Mouse (Mus musculus): Measurements from ENCODE around the gene Uqcrh.

Gene Uqcrh

DNA sequence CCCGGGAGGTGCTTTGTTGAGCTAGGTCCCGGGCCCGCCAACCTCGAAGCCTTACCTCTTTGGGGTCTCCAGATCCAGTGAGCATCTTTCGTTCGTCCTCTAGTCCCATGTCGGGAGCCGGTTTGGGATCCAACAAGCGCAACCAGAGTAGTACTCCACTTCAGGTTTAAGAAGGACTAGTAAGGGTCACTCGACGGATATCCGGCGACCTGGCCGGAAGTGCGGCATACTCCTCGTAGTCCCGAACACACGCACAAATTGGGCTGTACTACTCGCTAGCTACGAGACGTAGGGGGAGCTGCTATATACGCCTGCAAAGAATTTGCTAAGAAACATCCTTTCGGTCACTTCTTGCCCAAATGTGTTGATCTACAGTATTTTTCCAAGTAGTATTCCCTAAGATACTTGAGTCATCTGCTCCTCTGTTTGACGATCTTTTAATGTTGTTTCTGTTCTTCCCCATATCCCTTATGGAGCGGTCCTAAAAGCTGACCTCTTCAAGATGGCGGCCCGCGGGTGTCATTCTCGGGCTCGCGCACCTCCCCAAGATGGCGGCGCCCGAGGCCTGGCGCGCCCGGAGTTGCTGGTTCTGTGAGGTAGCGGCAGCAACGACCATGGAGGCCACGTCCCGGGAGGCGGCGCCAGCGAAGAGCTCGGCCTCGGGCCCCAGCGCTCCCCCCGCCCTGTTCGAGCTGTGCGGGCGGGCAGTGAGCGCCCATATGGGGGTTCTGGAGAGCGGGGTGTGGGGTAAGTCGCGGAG lies at the start of gene Uqcrh, which contains the start of gene Lrrc41:
Gene Uqcrh, minus strand, starts transcription at position 211 of the 760 bp plus-strand sequence.
Gene Lrrc41, plus strand, starts transcription at position 409 of the 760 bp plus-strand sequence.
- DNase-seq (ENCODE audit: low spot score): peak; percentile 88

GRCm38 (mm10) chr4:116123602-116124519 lies 49.0 kb upstream of the Uqcrh start, which contains the start of the genes Rad54l and Pomgnt1:
Gene Rad54l (minus strand): TSS chr4:116123690.
Gene Pomgnt1 (plus strand): TSS chr4:116123840.
- DNase-seq (ENCODE audit: low spot score): peak; percentile 69

DNA sequence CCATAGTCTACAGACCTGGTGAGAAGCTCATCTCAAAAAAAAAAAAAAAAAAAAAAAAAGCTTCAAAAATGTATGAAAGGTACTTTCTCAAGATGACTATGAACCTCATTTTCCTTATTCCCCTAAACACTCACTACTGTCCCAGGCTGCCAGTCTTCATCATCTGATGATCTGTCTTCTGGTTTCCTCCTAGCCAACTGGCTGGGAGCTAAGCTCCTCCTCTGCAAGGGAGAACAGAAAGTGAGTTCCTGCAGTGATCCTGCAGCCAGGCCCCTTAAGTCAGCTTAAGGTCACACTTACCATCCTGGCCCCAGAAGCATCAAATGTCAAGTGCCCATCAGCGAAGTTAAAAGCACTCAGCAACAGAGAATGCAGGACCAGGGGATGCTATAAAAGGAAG lies 47.9 kb upstream of the Uqcrh start:
- no peak for DNase-seq (ENCODE audit: low spot score)

DNA sequence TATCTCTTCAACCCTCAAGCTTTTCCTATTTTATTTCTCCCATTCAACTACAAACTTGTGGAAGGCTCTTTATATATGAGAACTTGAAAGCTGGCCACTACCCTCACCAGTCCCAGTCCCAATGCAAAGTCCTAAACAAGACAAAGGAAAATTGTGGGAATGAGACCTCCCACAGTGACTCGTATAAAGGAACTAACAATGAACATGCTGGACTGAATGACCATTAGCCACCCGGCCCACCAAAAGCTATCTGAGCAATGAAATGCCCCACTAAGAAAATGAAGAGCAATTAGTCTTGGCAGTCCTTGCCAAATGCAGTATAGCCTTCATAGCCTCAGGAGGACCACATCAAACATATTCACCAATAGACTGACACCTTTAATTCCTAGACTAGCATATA lies 36.6 kb upstream of the Uqcrh start:
- DNase-seq (ENCODE audit: low spot score): no peak

- DNase-seq (ENCODE audit: low spot score): no peak
Observed at GRCm38 (mm10) chr4:116110695-116111094, 35.8 kb upstream of the Uqcrh start.

DNA sequence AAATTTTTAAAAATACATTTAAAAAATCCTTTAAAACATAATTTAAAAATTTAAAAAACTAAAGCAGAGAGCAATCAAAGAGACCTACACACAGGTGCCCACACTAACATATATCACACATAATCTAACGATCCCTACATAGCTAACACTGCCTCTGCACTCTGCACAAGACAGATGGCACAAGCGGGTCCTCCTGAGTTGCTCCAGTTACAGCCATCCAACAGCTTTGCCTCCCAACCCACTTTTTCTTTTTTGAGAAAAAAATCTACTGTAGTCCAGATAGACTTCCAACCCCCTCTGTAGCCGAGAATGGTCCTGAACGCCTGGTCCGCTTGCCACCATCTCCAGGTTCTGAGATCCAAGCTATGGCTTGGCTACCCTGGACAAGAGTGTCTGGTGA lies 30.4 kb upstream of the Uqcrh start:
- no peak for DNase-seq (ENCODE audit: low spot score)

- DNase-seq (ENCODE audit: low spot score): no peak
Observed at GRCm38 (mm10) chr4:116100959-116101358, 26.1 kb upstream of the Uqcrh start.

DNA sequence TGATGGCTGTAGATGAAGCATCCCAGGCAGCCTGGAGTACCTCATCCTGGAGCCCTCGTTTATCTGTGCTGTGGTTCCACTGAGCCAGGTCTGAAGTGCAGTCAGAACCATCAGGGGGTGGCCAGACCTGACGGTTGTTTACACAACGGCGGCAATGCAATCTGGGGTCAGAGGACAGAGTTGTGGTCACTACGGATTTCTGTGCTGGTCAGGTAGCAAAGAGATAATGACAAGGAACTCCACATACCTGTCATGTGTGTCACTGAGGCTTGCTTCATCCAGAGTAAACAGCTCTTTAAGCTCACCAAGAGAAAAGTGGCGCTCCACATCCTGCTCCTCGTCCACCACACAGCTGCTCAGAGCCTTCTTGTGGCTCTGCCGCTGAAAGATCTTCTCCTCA lies 22.3 kb upstream of the Uqcrh start:
- DNase-seq (ENCODE audit: low spot score): no peak

DNA sequence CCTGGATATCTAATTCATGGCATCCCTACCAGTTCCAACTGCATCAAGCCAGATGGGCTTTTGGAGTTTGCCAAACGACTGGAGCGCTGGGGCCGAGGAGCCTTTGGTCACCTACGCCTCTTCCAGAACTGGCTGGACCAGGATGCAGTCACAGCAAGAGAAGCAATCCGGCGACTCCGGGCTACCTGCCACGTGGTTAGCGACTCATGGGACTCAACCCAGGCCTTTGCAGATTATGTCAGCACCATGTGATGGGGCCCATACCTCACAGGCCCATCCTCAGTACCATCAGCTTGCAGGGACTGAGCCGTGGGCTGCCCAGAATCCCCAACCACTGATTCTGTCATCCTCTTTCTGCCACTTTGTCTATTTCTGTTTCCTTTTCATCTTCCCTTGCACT lies 21.4 kb upstream of the Uqcrh start:
- DNase-seq (ENCODE audit: low spot score): no peak

GRCm38 (mm10) chr4:116088510-116089249 lies 13.8 kb upstream of the Uqcrh start:
- no peak for DNase-seq (ENCODE audit: low spot score)

DNA sequence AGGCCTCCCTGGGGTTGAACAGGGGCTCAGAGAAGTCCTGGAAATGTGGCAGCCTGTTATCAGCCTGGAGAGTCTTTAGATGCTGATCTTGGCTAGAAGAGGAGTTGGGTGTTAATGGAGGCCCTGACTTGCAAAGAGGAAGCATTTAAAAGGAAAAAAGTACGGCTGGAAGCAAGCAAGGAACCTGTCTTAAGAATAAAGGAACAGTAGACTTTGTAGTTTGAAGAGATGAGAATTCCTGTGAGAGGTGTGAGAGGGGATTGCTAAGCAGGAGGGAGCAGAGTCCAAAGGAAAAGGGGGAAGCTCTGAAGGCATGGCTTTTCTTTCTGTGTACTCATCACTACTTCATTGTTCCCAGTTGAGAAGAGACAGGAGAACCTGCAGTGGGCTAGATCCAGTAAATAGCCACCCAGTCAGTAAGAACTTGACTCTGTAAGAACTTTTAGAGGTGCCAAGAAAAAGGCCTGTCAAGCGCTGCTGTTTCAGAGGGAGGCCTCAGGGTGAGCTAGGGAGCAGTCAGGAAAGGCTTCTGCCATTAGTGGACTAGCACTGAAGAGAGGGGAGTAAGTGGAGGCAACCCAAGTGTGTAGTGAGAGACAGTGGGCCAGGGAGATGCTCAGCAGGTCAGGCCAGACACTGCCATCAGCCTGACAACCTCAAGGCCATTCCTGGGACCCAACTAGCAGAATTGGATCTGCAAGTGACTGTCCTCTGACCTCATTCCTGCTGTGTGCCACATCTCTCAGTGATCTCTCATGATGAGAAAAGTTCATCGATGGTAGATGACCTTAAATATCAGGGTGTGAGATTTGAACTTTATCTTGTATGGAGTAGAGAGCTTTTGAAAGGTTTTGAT lies 2.6 kb upstream of the Uqcrh start:
- no peak for DNase-seq (ENCODE audit: low spot score)

- no peak for DNase-seq (ENCODE audit: low spot score)
Observed at GRCm38 (mm10) chr4:116076369-116077231, 1.7 kb upstream of the Uqcrh start.

- peak; percentile 72 for DNase-seq (ENCODE audit: low spot score)
Observed at GRCm38 (mm10) chr4:116075631-116076368, 929 bp upstream of the Uqcrh start.

GRCm38 (mm10) chr4:116074145-116074675 lies 661 bp downstream of the Uqcrh start:
- DNase-seq (ENCODE audit: low spot score): no peak

- no peak for DNase-seq (ENCODE audit: low spot score)
Observed at GRCm38 (mm10) chr4:116073146-116073545, 1.7 kb downstream of the Uqcrh start.

DNA sequence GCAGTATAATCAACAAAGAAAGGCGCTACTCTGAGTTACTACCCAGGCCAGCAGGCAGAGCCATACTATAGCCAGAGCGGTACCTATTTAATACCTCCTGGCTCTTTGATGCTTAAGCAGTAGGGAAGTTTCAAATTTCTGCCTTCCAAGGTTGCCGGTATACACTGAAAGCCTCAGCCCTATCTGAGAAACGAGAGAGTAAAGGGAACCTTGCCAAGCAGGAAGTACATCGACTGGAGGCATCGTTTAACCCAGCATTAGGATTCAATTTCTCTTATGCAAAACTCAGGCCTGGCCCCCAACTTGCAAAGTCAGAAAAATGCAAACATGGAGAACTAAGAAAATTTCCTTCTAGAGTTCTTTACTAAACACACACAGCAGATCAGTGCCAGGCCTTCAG lies 4.8 kb downstream of the Uqcrh start:
- DNase-seq (ENCODE audit: low spot score): no peak

DNA sequence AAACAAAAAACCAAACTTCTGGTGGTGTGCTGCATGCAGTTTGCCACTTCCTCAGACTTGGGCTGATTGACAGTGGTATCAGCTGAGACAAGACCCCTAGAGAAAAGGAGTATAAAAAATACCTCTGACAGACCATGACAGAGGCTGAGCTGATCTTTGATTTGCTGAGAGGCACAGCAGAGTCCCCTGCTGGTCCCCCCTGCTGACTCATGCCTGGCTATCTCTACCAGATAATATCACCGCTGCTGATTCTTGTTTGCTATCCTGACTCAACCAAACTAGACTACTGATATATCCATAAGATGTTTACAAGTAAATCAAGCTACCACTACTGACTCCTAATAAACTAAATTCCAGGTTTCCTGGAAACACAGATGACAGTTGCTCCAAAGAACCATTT lies 11.0 kb downstream of the Uqcrh start:
- no peak for DNase-seq (ENCODE audit: low spot score)

DNA sequence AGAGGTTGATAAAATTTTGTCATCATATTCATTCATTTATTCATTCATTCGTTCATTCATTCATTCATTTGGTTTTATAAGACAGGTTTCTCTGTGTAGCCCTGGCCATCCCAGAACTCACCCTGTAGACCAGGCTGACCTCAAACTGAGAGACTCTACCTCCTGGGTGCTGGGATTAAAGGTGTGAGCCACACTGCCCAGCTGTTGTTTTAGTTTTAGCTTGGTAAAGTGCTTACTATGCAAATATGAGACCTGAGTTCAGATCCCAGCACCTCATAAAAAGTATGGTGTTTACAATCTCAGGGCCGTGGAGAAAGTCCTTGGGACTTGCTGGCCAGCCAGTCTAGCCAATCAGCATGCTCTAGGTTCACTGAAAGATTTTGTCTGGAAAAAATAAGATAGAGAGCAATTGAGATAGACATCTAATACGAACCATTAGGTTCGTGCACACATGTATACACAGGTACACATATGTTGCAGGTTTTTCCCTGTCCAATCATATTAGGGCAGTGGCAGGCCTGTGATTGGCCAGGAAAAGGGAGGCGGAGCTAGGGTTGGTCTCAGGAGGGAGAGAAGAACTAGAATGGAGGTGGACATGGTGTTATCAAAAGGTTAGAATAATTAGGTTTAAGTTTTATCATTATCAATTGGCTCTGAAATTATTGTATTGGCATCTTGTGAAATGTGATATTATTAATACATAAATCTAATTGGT lies 15.7 kb downstream of the Uqcrh start:
- DNase-seq (ENCODE audit: low spot score): no peak

GRCm38 (mm10) chr4:116057559-116057958 lies 17.3 kb downstream of the Uqcrh start:
- DNase-seq (ENCODE audit: low spot score): no peak

All from spleen, adult 12 weeks (tissue).